Comparison of ENCODE assay signal across 8 mouse cellular contexts in the genomic region with DNA sequence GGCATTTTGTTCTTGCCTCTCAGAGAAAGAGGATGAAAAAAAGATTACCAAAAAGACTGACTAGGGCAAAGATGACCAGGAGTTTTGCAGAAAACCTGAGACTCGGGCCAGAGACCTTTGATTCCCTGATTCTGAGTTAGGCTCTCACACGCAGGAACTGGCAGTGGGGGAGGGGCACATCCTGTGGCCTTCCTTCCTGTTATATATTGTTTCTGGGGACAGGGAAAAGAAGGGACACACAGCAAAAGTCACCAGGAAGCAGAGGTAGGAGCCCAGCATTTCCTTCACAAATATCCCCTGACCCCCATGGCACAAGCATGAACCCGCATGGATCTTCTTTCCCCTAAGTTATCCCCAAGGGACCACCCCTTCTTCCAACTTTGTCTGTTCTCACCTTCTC. TPM values are rescaled to one million over a fixed set of nuclear protein-coding genes. Genes with fewer than 3 reads are reported as not detected.
A peak's percentile ranks its signal among the peaks of the same experiment; 100 is the strongest.
DNase-seq lines count a peak whose midpoint lies in the region.

No protein-coding gene starts in this region.

- peak; percentile 92 for DNase-seq in heart, adult 11 months
- DNase-seq in heart, postnatal 25 days (ENCODE audit: low spot score), result no peak
- peak; percentile 36 for DNase-seq in heart, adult 8-10 months (ENCODE audit: low spot score)
- peak; percentile 72 for DNase-seq in kidney, postnatal 25 days
- DNase-seq in lung, postnatal 14 days, result peak; percentile 62
- no peak for DNase-seq in natural killer cell, adult 2 months (ENCODE audit: low spot score in 2 of 2)
- DNase-seq in cerebellum, adult 9-10 months, result no peak
- DNase-seq in right cerebral cortex, postnatal 4 days, result no peak

- intact Hi-C loops in heart, postnatal 25 days (cut with DNase I), result no loop called here

RNA-seq across cellular contexts. Expression of gene Zfp69, which starts 2.6 kb away (rescaled TPM):
- total RNA-seq in heart, postnatal 25 days (2021), result 1 to 10 TPM in 1 of 2 experiments, under 1 TPM in 1; 0.95 to 1.2 TPM
- total RNA-seq in heart, adult 8-10 months (2022), result 1 to 10 TPM in 2 of 4 experiments, under 1 TPM in 2; 0.69 to 1.7 (median 1.2) TPM

RNA-seq across cellular contexts. Expression of gene Exo5, which starts 24.1 kb away (rescaled TPM):
- total RNA-seq in heart, postnatal 25 days (2021), result 1 to 10 TPM; 3.9 to 4.4 TPM
- 1 to 10 TPM; 2.6 to 3.4 (median 2.9) TPM for total RNA-seq in heart, adult 8-10 months (2022)

Comparison
In these comparisons a context has a peak if more than half of its experiments do, and no peak if none do; other contexts are left out.
1. DNase-seq: peak in heart, adult 11 months (single experiment), heart, adult 8-10 months (single experiment), kidney, postnatal 25 days (2 of 2) and lung, postnatal 14 days (single experiment); none in heart, postnatal 25 days (single experiment), natural killer cell, adult 2 months (0 of 2), cerebellum, adult 9-10 months (single experiment) and right cerebral cortex, postnatal 4 days (single experiment).